Mouse (Mus musculus): ENCODE measurements around the gene Gpr153. TPM values are rescaled to one million over a fixed set of nuclear protein-coding genes. Genes with fewer than 3 reads are reported as not detected.

Gene Gpr153
- polyA plus RNA-seq, 1 experiment = 6.5 TPM

DNA sequence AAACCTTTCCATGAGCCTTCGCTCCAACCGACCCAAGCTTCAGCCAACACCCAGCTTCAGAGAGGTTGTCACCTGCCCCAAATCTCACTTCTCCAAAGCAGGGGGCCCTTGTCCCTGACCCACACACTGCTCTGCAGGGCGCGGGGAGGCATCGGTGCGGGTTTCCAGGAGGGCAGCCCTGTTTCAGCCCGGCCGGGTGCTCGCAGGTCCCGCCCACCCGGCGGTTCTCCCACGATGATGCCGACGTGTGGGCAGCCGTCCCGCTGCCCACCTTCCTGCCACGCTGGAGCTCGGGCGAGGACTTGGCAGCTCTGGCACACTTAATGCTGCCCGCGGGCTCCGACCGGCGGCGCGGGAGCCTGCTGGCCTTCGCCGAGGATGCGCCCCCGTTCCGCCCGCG lies 8.7 kb downstream of the Gpr153 start:
- Histone ChIP-seq H3K27me3 (ENCODE audit: control insufficient read depth, insufficient read depth, insufficient read length) (peaks cover 26% of the 10 kb centered on the region), H3K4me2 (ENCODE audit: low read depth) (no peak overlapping the region), H3K79me2 (ENCODE audit: control insufficient read depth, insufficient read depth) (no peaks in the 10 kb centered on the region), H3K4me3 (no peak overlapping the region), H3ac (ENCODE audit: control insufficient read depth, insufficient read length) (no peak overlapping the region), H3K36me3 (ENCODE audit: control insufficient read depth, insufficient read depth) (no peaks in the 10 kb centered on the region)
- TF ChIP-seq CEBPB (IDR thresholded peaks at IDR 0.05; ENCODE audit: insufficient read depth, poor library complexity, severe bottlenecking) (no peak), POLR2AphosphoS2 (IDR thresholded peaks at IDR 0.05; ENCODE audit: insufficient read length, low read depth) (no peak), USF1 (IDR thresholded peaks at IDR 0.05; ENCODE audit: low read depth) (no peak), REST (IDR thresholded peaks at IDR 0.05; ENCODE audit: insufficient read depth, insufficient read length) (no peak), MAX (IDR thresholded peaks at IDR 0.05; ENCODE audit: low read depth) (no peak), MYOG (IDR thresholded peaks at IDR 0.05; ENCODE audit: control insufficient read depth in 1 of 3, insufficient read depth in 1 of 3, insufficient read length in 2 of 3, low read depth in 2 of 3) (no peak), POLR2A (IDR thresholded peaks at IDR 0.05; ENCODE audit: insufficient read length, low read depth) (no peak), TCF12 (IDR thresholded peaks at IDR 0.05; ENCODE audit: insufficient read depth, poor library complexity, severe bottlenecking) (no peak), SRF (IDR thresholded peaks at IDR 0.05; ENCODE audit: control insufficient read depth, insufficient read length, low read depth) (no peak), TCF3 (IDR thresholded peaks at IDR 0.05; ENCODE audit: insufficient read length, low read depth) (no peak), MYOD1 (IDR thresholded peaks at IDR 0.05; ENCODE audit: control insufficient read depth in 1 of 3, insufficient read length in 2 of 3, low read depth in 2 of 3) (no peak), E2F4 (IDR thresholded peaks at IDR 0.05; ENCODE audit: insufficient read depth) (no peak)

DNA sequence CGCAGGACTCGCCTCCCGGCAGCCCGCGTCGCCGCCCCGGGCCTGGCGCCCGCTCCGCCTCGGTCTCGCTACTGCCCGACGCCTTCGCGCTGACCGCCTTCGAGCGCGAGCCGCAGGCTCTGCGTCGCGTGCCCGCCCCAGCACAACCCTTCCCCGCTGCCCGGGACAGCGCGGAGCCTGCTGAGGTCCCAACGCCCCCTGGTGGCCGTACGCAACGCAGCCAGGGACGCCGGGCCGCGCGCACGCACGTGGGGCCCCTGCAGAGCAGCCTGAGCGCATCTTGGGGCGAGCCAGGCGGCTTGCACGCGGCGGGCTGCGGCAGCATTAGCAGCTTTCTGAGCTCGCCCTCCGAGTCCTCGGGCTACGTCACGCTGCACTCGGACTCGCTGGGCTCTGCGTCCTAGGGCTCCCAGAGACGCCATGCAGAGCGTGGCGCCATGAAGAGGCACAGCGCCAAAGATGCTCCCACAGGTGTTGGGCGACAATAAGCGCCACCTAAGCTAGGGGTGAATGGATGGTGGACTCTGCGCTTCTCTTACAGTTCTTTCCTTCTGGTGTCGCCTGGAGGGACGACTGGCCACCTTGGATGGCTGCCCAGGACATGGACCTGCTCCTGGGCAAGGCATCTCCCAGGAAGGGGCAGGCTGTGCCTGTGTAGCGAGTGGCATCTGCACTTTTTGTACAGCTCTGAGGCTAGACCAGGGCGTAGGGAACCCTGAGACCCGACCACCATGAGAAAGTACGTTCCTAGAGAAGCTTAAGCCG lies 9.3 kb downstream of the Gpr153 start:
- Histone ChIP-seq H3K4me2 (ENCODE audit: low read depth) (no peak overlapping the region), H3K79me2 (ENCODE audit: control insufficient read depth, insufficient read depth) (no peaks in the 10 kb centered on the region), H3K27me3 (ENCODE audit: control insufficient read depth, insufficient read depth, insufficient read length) (peaks cover 33% of the 10 kb centered on the region), H3ac (ENCODE audit: control insufficient read depth, insufficient read length) (no peak overlapping the region), H3K4me3 (no peak overlapping the region), H3K36me3 (ENCODE audit: control insufficient read depth, insufficient read depth) (no peaks in the 10 kb centered on the region)
- TF ChIP-seq MYOD1 (IDR thresholded peaks at IDR 0.05; ENCODE audit: control insufficient read depth in 1 of 3, insufficient read length in 2 of 3, low read depth in 2 of 3) = no peak
- no peak for TF ChIP-seq TCF3 (IDR thresholded peaks at IDR 0.05; ENCODE audit: insufficient read length, low read depth)
- no peak for TF ChIP-seq MYOG (IDR thresholded peaks at IDR 0.05; ENCODE audit: control insufficient read depth in 1 of 3, insufficient read depth in 1 of 3, insufficient read length in 2 of 3, low read depth in 2 of 3)
- TF ChIP-seq POLR2A (IDR thresholded peaks at IDR 0.05; ENCODE audit: insufficient read length, low read depth) = no peak
- no peak for TF ChIP-seq CEBPB (IDR thresholded peaks at IDR 0.05; ENCODE audit: insufficient read depth, poor library complexity, severe bottlenecking)
- TF ChIP-seq USF1 (IDR thresholded peaks at IDR 0.05; ENCODE audit: low read depth) = no peak
- TF ChIP-seq TCF12 (IDR thresholded peaks at IDR 0.05; ENCODE audit: insufficient read depth, poor library complexity, severe bottlenecking) = no peak

GRCm38 (mm10) chr4:152285505-152285904 lies 11.5 kb downstream of the Gpr153 start:
- H3K36me3 ChIP-seq (ENCODE audit: control insufficient read depth, insufficient read depth) = no peaks in the 10 kb centered on the region
- no peaks in the 10 kb centered on the region for H3K79me2 ChIP-seq (ENCODE audit: control insufficient read depth, insufficient read depth)
- no peak overlapping the region for H3K4me2 ChIP-seq (ENCODE audit: low read depth)
- TF ChIP-seq TCF3 (IDR thresholded peaks at IDR 0.05; ENCODE audit: insufficient read length, low read depth) = no peak
- TF ChIP-seq POLR2AphosphoS2 (IDR thresholded peaks at IDR 0.05; ENCODE audit: insufficient read length, low read depth) = no peak
- no peak for TF ChIP-seq MYOD1 (IDR thresholded peaks at IDR 0.05; ENCODE audit: control insufficient read depth in 1 of 3, insufficient read length in 2 of 3, low read depth in 2 of 3)
- TF ChIP-seq MAX (IDR thresholded peaks at IDR 0.05; ENCODE audit: low read depth) = no peak
- no peak for TF ChIP-seq TCF12 (IDR thresholded peaks at IDR 0.05; ENCODE audit: insufficient read depth, poor library complexity, severe bottlenecking)
- no peak for TF ChIP-seq MYOG (IDR thresholded peaks at IDR 0.05; ENCODE audit: control insufficient read depth in 1 of 3, insufficient read depth in 1 of 3, insufficient read length in 2 of 3, low read depth in 2 of 3)
- TF ChIP-seq USF1 (IDR thresholded peaks at IDR 0.05; ENCODE audit: low read depth) = no peak
- no peak for TF ChIP-seq E2F4 (IDR thresholded peaks at IDR 0.05; ENCODE audit: insufficient read depth)
- TF ChIP-seq CEBPB (IDR thresholded peaks at IDR 0.05; ENCODE audit: insufficient read depth, poor library complexity, severe bottlenecking) = no peak
- TF ChIP-seq POLR2A (IDR thresholded peaks at IDR 0.05; ENCODE audit: insufficient read length, low read depth) = no peak
- peaks cover 44% of the 10 kb centered on the region for H3K27me3 ChIP-seq (ENCODE audit: control insufficient read depth, insufficient read depth, insufficient read length)
- H3K4me3 ChIP-seq = no peak overlapping the region
- H3ac ChIP-seq (ENCODE audit: control insufficient read depth, insufficient read length) = no peak overlapping the region

- H3K79me2 ChIP-seq (ENCODE audit: control insufficient read depth, insufficient read depth) = no peaks in the 10 kb centered on the region
- H3ac ChIP-seq (ENCODE audit: control insufficient read depth, insufficient read length) = no peak overlapping the region
- peaks cover 50% of the 10 kb centered on the region for H3K27me3 ChIP-seq (ENCODE audit: control insufficient read depth, insufficient read depth, insufficient read length)
- H3K36me3 ChIP-seq (ENCODE audit: control insufficient read depth, insufficient read depth) = no peaks in the 10 kb centered on the region
- no peak overlapping the region for H3K4me2 ChIP-seq (ENCODE audit: low read depth)
- H3K4me3 ChIP-seq = no peak overlapping the region
- TF ChIP-seq CEBPB (IDR thresholded peaks at IDR 0.05; ENCODE audit: insufficient read depth, poor library complexity, severe bottlenecking) (no peak), POLR2AphosphoS2 (IDR thresholded peaks at IDR 0.05; ENCODE audit: insufficient read length, low read depth) (no peak), SRF (IDR thresholded peaks at IDR 0.05; ENCODE audit: control insufficient read depth, insufficient read length, low read depth) (no peak), TCF3 (IDR thresholded peaks at IDR 0.05; ENCODE audit: insufficient read length, low read depth) (no peak), TCF12 (IDR thresholded peaks at IDR 0.05; ENCODE audit: insufficient read depth, poor library complexity, severe bottlenecking) (no peak), MYOG (IDR thresholded peaks at IDR 0.05; ENCODE audit: control insufficient read depth in 1 of 3, insufficient read depth in 1 of 3, insufficient read length in 2 of 3, low read depth in 2 of 3) (no peak), E2F4 (IDR thresholded peaks at IDR 0.05; ENCODE audit: insufficient read depth) (no peak), REST (IDR thresholded peaks at IDR 0.05; ENCODE audit: insufficient read depth, insufficient read length) (no peak), MAX (IDR thresholded peaks at IDR 0.05; ENCODE audit: low read depth) (no peak), USF1 (IDR thresholded peaks at IDR 0.05; ENCODE audit: low read depth) (no peak), POLR2A (IDR thresholded peaks at IDR 0.05; ENCODE audit: insufficient read length, low read depth) (no peak), MYOD1 (IDR thresholded peaks at IDR 0.05; ENCODE audit: control insufficient read depth in 1 of 3, insufficient read length in 2 of 3, low read depth in 2 of 3) (no peak)
These were observed 12.2 kb downstream of the Gpr153 start for GRCm38 (mm10) chr4:152286183-152286582.
